Mouse (Mus musculus) erythroblast, embryonic 14.5 days (primary cell): Measurements from ENCODE around the gene Gm37240. TPM values are rescaled to one million over a fixed set of nuclear protein-coding genes. Genes with fewer than 3 reads are reported as not detected.

Experiments used
- H3K27me3 ChIP-seq: 2 replicates; pipeline ENCODE4 v1.6.1; 2012; ENCODE audit warnings: inconsistent platforms; ENCODE audit not compliant: control insufficient read depth
- H3K36me3 ChIP-seq: 2 replicates; pipeline ENCODE4 v1.6.1; 2012; ENCODE audit warnings: mild to moderate bottlenecking, inconsistent platforms; ENCODE audit not compliant: control insufficient read depth
- H3K4me1 ChIP-seq: 2 replicates; pipeline ENCODE4 v1.6.1; 2012; ENCODE audit warnings: inconsistent platforms; ENCODE audit not compliant: control insufficient read depth
- H3K4me3 ChIP-seq: replicated peaks from 2 replicates; pipeline ENCODE3; 2012; ENCODE audit warnings: moderate library complexity, mild to moderate bottlenecking, inconsistent platforms
- H3K9me3 ChIP-seq: 2 replicates; pipeline ENCODE4 v1.6.1; 2012; ENCODE audit warnings: low read length, inconsistent platforms, mixed read lengths; ENCODE audit not compliant: control insufficient read depth
- GATA1 ChIP-seq: IDR thresholded peaks from 2 replicates; pipeline ENCODE4 v1.6.1; 2012; ENCODE audit warnings: low read length, inconsistent platforms, mixed read lengths
- TAL1 ChIP-seq: IDR thresholded peaks from 3 replicates; pipeline ENCODE4 v1.6.1; 2012; ENCODE audit warnings: low read length, inconsistent platforms, mixed read lengths
- polyA plus RNA-seq: library from polyadenylated mRNA; stranded (reverse); fragments of >175 nt; gene quantifications from 2 replicates; pipeline ENCODE4 v1.2.3, GENCODE M21; 2012

Gm37240 gene
- polyA plus RNA-seq, 1 experiment, result not detected

DNA sequence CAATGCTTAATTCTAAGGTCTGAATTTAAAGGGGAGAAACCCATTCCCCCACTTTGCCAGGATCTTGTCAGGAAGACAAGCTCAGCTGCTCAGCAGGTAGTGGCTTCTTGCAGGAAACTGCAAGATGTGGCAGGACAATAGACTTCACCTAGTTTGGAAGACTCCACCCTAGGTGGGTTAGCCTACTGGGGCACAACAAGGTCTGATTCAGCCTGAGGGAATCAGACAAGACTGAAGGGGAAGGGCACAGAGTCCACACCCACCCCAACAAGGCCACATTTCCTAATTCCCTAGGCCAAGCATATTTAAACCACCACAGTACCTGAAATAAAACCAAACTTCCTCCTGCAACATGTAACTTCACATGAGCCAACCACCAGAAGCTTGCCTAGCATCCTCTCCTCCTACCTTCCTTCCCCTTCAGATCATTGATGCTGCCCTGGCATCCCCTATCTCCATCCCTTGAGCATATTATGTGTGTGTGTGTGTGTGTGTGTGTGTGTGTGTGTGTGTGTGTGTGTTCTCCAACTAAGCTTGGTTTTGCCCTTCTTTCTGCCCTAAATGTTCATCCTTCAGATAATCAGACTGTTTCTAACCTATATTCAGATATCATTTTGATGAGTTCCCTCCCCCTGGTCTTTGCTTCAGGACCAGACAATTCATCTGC is 489.4 kb downstream of the Gm37240 start:
- Histone ChIP-seq H3K4me1 (no peaks in the 10 kb centered on the region), H3K9me3 (peaks cover 12% of the 10 kb centered on the region), H3K36me3 (no peaks in the 10 kb centered on the region), H3K4me3 (no peak overlapping the region), H3K27me3 (no peaks in the 10 kb centered on the region)
- TF ChIP-seq TAL1 (no peak), GATA1 (no peak)

DNA sequence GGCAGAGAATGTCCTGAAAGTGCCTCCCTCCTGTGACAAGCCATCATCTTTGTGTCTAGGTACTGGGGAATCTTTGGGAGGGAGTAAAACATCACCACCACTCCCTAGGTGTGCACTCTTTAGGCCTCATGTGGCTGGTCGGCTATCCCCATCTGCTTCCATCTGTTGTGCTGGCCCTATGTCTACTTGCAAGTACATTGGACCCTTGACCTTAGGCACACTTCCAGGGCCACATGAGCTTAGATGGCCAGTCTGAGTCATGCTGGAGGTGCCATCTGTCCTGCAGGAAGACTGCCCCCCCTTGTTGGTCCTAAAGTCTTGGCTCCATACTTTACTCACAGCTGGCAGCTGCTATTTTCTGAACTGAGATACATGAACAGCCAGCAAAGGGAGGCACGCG is 493.9 kb downstream of the Gm37240 start:
- peaks cover 12% of the 10 kb centered on the region for H3K9me3 ChIP-seq
- H3K27me3 ChIP-seq, result no peaks in the 10 kb centered on the region
- H3K4me1 ChIP-seq, result no peaks in the 10 kb centered on the region
- no peaks in the 10 kb centered on the region for H3K36me3 ChIP-seq
- no peak overlapping the region for H3K4me3 ChIP-seq
- TF ChIP-seq GATA1 (no peak), TAL1 (no peak)

DNA sequence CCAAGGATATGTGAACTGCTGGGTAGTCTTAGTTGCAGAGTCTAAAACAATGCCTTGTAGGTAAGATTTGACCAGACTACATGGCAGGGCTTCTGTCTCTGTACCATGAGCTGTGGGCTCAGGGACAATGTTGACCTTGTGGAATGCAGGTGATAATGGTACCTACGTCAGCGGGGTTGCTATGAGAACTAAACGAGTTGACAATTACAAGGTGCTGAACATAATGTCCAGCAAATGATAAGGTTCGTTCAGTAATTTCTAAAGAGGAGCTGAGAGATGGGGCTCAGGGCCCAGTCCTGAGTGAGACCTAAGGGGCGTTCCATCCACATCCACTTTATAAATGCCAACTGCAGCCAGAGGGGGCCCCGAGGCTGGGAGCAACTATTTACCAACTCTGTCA is 495.6 kb downstream of the Gm37240 start:
- H3K27me3 ChIP-seq, result no peaks in the 10 kb centered on the region
- TF ChIP-seq GATA1 (no peak), TAL1 (no peak)
- H3K4me1 ChIP-seq, result no peaks in the 10 kb centered on the region
- no peak overlapping the region for H3K4me3 ChIP-seq
- peaks cover 15% of the 10 kb centered on the region for H3K9me3 ChIP-seq
- H3K36me3 ChIP-seq, result no peaks in the 10 kb centered on the region

DNA sequence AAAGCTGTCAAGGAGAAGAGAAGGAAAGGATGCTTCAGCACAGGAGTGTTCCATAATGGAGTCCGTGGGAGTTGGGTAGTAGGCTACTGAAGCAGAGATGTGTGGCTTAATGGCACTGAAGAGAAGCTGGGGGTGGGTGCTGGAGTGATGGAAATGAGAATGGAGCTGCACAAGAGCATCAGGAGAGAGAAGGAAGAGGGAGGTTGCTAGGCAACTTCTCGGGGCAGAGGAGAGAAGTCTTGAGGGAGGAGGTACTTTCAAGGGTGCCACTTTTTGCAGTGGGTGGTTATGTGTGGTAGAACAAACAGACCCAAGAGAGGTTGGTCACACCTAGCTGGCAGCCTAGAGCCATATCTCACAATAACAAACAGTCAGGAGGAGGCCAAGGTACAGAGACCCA is 496.2 kb downstream of the Gm37240 start:
- Histone ChIP-seq H3K9me3 (peaks cover 11% of the 10 kb centered on the region), H3K4me3 (no peak overlapping the region), H3K4me1 (no peaks in the 10 kb centered on the region), H3K36me3 (no peaks in the 10 kb centered on the region), H3K27me3 (no peaks in the 10 kb centered on the region)
- TF ChIP-seq TAL1 (no peak), GATA1 (no peak)

DNA sequence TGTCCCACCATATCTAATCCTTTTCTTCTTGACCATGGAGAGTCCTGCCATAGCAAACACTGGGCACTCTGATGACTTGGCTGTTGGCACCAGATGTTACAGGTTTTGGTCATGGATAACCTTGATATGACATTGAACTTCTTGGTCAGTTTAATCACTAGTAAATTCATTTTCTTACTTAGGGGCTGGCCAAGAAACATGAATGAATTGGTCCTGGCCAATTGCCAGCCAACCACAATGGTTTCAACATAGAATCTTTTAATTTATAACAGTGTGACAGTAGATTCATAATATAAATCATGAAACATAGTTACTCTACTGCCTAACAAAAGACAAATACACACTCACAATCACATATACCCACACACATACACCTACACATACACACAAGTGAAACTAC is 501.9 kb downstream of the Gm37240 start:
- TF ChIP-seq TAL1 (no peak), GATA1 (no peak)
- Histone ChIP-seq H3K36me3 (no peaks in the 10 kb centered on the region), H3K27me3 (no peaks in the 10 kb centered on the region), H3K9me3 (peaks cover 9% of the 10 kb centered on the region; the same call in 1 of the 2 replicates), H3K4me3 (no peak overlapping the region), H3K4me1 (no peaks in the 10 kb centered on the region)

DNA sequence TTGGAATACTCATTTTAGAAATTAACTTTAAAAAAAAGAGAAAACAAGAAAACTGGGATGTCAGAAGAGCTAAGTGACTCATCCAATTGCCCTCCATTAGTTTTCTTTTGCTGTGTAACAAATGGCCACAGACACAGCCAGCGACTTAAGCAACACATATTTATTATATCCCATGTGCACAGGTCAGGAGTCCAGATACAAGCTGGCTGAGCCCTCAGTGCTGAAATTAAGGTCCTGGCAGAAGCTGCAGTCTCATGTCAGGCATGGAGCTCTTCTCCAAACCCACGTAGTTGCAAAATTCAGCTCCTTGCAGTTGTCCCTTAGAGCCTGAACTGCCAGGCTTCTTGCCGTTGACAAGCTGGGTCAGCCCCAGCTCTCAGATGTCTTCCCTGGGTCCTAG is 504.0 kb downstream of the Gm37240 start:
- no peaks in the 10 kb centered on the region for H3K27me3 ChIP-seq
- H3K36me3 ChIP-seq, result no peaks in the 10 kb centered on the region
- H3K9me3 ChIP-seq, result peaks cover 9% of the 10 kb centered on the region; the same call in 1 of the 2 replicates
- no peaks in the 10 kb centered on the region for H3K4me1 ChIP-seq
- no peak overlapping the region for H3K4me3 ChIP-seq
- TF ChIP-seq TAL1 (no peak), GATA1 (no peak)

DNA sequence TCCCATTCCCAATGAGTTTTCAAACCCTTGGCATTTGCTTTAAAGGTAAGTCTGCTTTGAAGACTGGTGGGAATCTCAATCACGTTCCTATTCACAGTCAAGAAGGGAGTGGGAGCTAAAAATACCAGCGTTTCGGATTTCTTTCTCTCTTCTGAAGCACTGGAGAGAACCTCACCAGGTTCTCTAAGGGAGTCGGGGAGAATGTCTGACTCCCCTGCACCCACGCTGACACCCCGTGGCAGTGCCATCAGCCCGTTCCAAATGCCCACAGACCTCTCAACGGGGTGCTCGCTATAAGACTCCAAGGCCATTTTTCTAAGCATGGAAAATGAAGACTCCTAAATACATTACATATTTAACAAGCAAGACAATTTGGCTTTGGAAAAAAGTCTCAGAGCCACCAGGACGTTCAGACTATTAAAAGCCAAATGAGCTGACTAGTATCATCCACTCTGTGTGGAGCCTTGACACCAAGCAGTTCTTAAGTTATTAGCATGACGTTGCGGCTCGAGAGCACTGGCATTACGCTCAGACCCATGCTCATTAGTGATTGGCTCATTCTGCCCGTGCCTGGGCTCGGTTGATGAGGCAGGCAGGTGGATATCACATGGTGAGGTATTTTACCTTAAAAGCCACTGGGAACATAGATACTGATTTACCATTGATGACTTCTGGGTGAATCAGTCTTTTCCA is 508.5 kb downstream of the Gm37240 start:
- TF ChIP-seq TAL1 (no peak), GATA1 (no peak)
- Histone ChIP-seq H3K36me3 (no peaks in the 10 kb centered on the region), H3K27me3 (no peaks in the 10 kb centered on the region), H3K9me3 (0 out of 2 replicates have a peak, but pooled peaks cover 1% of the 10 kb centered on the region), H3K4me1 (no peaks in the 10 kb centered on the region), H3K4me3 (no peak overlapping the region)

DNA sequence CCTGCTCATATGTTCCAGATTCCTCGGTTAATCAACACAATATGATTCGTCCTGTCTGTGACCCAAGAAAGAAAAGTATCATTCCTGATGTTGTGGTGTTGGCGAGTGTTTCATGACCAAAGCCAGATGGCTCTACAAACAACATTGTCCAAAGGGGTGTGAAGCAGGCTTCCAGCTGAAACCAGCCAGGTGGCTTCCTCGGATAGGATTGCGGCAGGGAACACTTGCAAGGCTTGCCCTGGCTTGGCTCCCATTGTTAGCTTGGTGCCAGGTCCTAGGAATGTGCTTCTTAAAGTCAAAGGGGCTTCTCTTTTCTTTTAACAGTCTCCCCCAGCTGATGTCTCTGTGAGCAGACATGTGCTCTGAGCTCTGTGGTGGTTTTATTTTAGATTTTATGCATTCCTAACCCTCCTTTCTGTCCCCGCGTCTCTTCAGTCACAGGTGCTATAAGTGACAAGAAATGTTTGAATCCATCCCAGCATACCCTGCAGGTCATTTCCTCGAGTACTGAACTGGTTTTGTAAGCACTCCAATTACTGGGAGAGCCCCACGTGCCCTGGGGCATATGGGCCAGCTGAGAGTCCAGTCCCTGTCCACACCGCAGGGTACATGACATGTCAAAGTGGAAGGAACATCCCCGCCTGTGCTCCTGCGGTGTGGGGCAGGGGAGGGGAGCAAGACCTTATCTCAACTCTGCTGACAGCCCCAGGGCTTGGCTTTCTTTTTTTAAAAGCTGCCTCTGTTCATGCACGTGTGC is 509.2 kb downstream of the Gm37240 start:
- Histone ChIP-seq H3K4me3 (no peak overlapping the region), H3K36me3 (no peaks in the 10 kb centered on the region), H3K27me3 (no peaks in the 10 kb centered on the region), H3K4me1 (no peaks in the 10 kb centered on the region), H3K9me3 (no peaks in the 10 kb centered on the region)
- TF ChIP-seq TAL1, result no peak
- TF ChIP-seq GATA1, result no peak

DNA sequence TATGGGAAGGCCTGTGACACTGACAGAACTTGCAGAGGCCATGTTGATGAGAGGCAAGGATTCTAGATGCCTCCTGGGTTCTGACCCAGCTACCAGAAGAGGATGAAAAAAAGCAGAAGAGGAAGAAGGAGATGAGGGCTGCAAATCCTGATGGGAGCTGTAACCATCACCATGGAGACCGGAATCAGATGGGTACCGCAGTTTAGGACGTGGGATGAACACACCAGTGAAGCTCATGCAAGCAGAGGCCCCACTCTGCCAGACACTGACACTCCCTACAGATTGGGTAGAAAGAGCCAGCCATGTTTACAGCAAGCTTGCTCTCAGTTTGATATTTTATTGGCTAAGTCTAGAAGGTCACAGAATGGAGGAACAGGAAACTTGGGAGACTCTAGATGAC is 509.8 kb downstream of the Gm37240 start:
- no peak for TF ChIP-seq GATA1
- no peak for TF ChIP-seq TAL1
- Histone ChIP-seq H3K4me3 (no peak overlapping the region), H3K36me3 (no peaks in the 10 kb centered on the region), H3K4me1 (no peaks in the 10 kb centered on the region), H3K9me3 (no peaks in the 10 kb centered on the region), H3K27me3 (no peaks in the 10 kb centered on the region)
